Mouse (Mus musculus) liver, embryonic 13.5 days (tissue): ENCODE data around the gene Nudt17. TPM values are rescaled to one million over a fixed set of nuclear protein-coding genes. Genes with fewer than 3 reads are reported as not detected.
A peak's percentile ranks its signal among the peaks of the same experiment; 100 is the strongest.

Source experiments
- ATAC-seq: fragments of 200-750 bp; cut with Nextera tagmentation; 2 replicates; pipeline ENCODE4 v1.8.0; 2017; ENCODE audit warnings: low read depth, mild to moderate bottlenecking, moderate number of reproducible peaks, moderate library complexity
- DNase-seq: peaks from one replicate; pipeline ENCODE4 v3.0.0; 2022
- H3K27ac ChIP-seq: fragments of 300-500 bp; sonication (generic); 2 replicates; pipeline ENCODE4 v1.5.1; 2015; ENCODE audit warnings: moderate library complexity, mild to moderate bottlenecking, inconsistent platforms
- H3K27me3 ChIP-seq: fragments of 300-500 bp; sonication (generic); 2 replicates; pipeline ENCODE4 v1.6.1; 2015; ENCODE audit warnings: mild to moderate bottlenecking, inconsistent platforms
- H3K36me3 ChIP-seq: fragments of 300-500 bp; sonication (generic); 2 replicates; pipeline ENCODE4 v1.6.1; 2015; ENCODE audit warnings: mild to moderate bottlenecking, inconsistent platforms
- H3K4me1 ChIP-seq: fragments of 300-500 bp; sonication (generic); replicated peaks from 2 replicates; pipeline ENCODE4 v1.6.1; 2015; ENCODE audit warnings: inconsistent platforms
- H3K4me2 ChIP-seq: fragments of 300-500 bp; sonication (generic); 2 replicates; pipeline ENCODE4 v1.6.1; 2015; ENCODE audit warnings: inconsistent platforms, mild to moderate bottlenecking, moderate library complexity
- H3K4me3 ChIP-seq: fragments of 300-500 bp; sonication (generic); replicated peaks from 2 replicates; pipeline ENCODE4 v1.5.1; 2015; ENCODE audit warnings: mild to moderate bottlenecking, inconsistent platforms
- H3K9ac ChIP-seq: fragments of 300-500 bp; sonication (generic); 2 replicates; pipeline ENCODE4 v1.6.1; 2015; ENCODE audit warnings: mild to moderate bottlenecking, inconsistent platforms
- H3K9me3 ChIP-seq: fragments of 300-500 bp; sonication (generic); replicated peaks from 2 replicates; pipeline ENCODE4 v1.6.1; 2016; ENCODE audit warnings: inconsistent platforms
- WGBS: fragments of 180-500 bp; shearing (Covaris S2); methylation state at CpG from one replicate; pipeline ENCODE4 v1.1.7; 2015; ENCODE audit not compliant: insufficient replicate concordance; 5-methylcytosine and 5-hydroxymethylcytosine counted together
- polyA plus RNA-seq: library from polyadenylated mRNA; unstranded; fragments of >200 nt; fragmentation: Nextera tagmentation; extraction: Ambion mirVana; gene quantifications from 2 replicates; pipeline ENCODE4 v1.2.1, GENCODE M21; 2015

Nudt17 gene
- polyA plus RNA-seq, 1 experiment from 2014 or later = 1.0 TPM

DNA sequence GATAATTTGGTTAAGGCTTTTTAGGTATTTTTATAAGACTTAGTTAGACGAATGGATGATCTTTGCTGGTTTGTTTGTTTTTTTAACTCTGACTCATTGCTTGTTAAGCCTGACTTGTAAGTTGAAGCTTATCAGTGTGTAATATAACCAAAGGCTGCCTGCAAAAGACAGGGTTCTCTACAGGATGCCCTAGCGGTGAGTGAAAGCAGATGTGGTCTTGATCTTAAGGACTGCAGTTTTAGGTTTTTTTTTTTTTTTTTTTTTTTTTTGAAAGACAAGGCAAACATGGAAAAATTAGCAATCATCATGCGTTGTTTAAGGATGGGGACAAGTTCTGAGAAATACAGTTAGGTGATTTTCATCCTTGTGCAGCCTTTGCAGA is 21.0 kb upstream of the Nudt17 start:
- H3K9ac ChIP-seq = no peak overlapping the region

DNA sequence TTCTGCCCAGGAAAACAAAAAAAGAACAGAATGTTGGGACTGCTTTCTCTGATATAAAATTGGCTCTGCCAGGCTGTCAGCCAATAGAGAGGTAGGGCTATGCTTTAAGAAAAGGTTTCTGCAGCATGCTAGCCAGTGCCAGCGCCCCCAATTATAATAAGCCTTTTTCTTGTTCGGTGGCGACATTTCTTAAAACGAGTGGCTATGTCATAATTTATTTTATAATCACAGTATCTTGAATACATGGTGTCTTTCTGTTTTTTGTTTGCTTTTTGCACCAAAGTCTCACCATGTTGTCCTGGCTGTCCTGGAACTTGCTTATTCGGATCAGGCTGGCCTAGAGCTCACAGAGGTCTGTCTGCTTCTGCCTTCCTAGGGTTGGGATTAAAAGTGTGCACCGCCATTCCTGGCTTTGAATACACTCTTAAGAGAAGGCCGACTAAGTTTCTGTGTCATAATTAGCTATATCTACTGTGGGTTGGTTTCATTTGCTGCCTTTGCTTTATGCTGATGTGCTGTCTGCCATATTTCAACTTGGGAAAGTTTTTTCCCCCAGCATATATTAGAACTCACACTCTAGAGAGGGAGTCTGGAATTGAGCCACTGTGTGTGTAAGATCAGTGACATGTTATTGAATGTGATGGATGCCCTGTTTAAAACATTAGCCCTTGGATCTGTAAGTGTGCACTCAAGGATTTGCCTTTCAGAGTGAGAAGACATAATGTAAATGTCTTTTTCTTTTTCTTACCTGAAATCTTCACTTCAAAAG is 20.5 kb upstream of the Nudt17 start:
- Histone ChIP-seq H3K4me3 (peak overlapping the region; percentile 96), H3K4me1 (peaks cover 42% of the 10 kb centered on the region), H3K36me3 (peaks cover 11% of the 10 kb centered on the region), H3K27me3 (no peaks in the 10 kb centered on the region), H3K9ac (peak overlapping the region; percentile 94), H3K4me2 (peak overlapping the region; percentile 87), H3K27ac (peak overlapping the region; percentile 90), H3K9me3 (no peaks in the 10 kb centered on the region)
- DNase-seq (no peak), ATAC-seq (no peak)
- 50% methylated on average over 7 of the region's 7 CpGs for WGBS

More for the DNA sequence above, 21.0 kb upstream of the Nudt17 start:
- no peak overlapping the region for H3K27ac ChIP-seq
- peaks cover 47% of the 10 kb centered on the region for H3K4me1 ChIP-seq
- ATAC-seq (no peak), DNase-seq (no peak)
- H3K4me2 ChIP-seq = no peak overlapping the region
- H3K9me3 ChIP-seq = no peaks in the 10 kb centered on the region
- peaks cover 7% of the 10 kb centered on the region; the same call in 1 of the 2 replicates for H3K36me3 ChIP-seq
- no peak overlapping the region for H3K4me3 ChIP-seq
- no peaks in the 10 kb centered on the region for H3K27me3 ChIP-seq
- WGBS = 43% methylated on average over 3 of the region's 3 CpGs

DNA sequence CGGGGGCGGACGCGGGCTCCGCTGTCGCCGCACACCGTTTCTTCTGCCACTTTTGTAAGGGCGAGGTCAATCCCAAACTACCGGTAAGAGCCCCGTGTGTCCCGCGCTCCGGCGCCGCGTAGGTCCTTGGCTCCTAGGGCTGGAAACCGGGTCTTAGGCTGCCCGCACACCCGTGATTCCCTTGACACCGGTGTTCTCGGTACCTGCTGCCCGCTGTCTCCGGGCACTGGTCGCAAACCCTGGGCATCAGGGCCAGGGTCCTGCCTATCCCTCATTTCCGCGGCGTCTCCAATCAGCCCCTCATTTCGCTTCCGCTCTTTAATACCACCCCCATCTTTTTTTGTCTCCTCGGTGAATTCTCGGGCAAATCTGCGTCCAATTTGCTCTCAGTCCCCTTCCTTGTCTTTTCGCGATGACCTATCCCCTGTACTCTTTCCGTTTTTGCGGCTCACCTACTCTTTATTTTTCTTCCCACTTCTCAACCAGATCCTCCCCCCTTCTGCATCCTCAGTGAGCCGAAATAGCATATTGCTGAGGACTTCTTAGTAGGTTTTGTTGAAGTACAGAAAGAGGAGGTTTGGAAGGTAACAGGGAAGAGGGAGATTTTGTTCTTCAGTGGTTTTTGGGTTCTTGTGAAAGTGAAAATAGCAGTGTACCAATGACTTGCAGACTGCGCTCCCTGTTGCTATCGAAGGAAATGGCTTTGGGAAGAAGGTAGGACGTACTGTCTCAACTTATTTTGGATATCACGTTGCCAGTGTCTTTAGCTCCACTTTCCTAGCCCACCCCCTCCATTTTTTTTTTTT is 19.7 kb upstream of the Nudt17 start:
- Histone ChIP-seq H3K9ac (peak overlapping the region; percentile 94), H3K36me3 (peaks cover 19% of the 10 kb centered on the region), H3K4me3 (peak overlapping the region; percentile 96), H3K4me2 (peak overlapping the region; percentile 87), H3K9me3 (no peaks in the 10 kb centered on the region), H3K27ac (peak overlapping the region; percentile 90), H3K4me1 (peaks cover 48% of the 10 kb centered on the region), H3K27me3 (no peaks in the 10 kb centered on the region)
- under 1% methylated on average over 42 of the region's 42 CpGs for WGBS
- ATAC-seq (peak; percentile 44), DNase-seq (peak; percentile 10)

DNA sequence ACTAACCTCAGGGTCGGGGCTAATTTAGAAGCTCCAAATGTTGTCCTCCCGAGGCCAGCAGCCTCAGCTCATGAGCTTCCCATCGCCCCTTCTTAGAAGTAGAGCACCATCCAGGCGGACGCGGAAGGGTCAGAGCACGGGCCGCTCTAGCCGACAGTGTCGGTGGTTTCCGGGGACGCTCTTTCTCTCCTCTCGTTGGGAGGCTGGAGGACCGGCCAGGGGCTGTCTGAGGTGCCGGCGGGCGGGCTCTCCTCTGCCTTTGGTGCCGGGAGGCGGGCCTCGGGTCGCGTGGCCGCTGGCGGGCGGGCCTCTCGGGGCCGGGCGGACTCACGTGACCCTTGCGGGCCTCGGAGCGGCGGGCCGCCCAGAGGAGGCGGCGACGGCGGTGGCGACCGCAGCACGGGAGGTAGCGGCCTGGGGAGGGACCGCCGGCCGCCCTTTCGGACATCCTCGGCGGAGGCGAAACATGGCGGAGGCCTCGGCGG is 19.0 kb upstream of the Nudt17 start, which contains the start of the genes Polr3c and Rnf115:
TSS of gene Polr3c (minus strand) at position 286 of the 485 bp plus-strand sequence.
TSS of gene Rnf115 (plus strand) at position 322 of the 485 bp plus-strand sequence.
- Histone ChIP-seq H3K27me3 (no peaks in the 10 kb centered on the region), H3K27ac (peak within 1 kb of the TSS; percentile 90), H3K4me2 (peak within 1 kb of the TSS; percentile 87), H3K4me1 (peaks cover 54% of the 10 kb centered on the region), H3K9ac (peak within 1 kb of the TSS; percentile 94), H3K4me3 (peak within 1 kb of the TSS; percentile 96), H3K9me3 (no peaks in the 10 kb centered on the region), H3K36me3 (peaks cover 26% of the 10 kb centered on the region)
- WGBS = under 1% methylated on average over 51 of the region's 52 CpGs
- ATAC-seq (peak; percentile 98), DNase-seq (peak; percentile 96)

DNA sequence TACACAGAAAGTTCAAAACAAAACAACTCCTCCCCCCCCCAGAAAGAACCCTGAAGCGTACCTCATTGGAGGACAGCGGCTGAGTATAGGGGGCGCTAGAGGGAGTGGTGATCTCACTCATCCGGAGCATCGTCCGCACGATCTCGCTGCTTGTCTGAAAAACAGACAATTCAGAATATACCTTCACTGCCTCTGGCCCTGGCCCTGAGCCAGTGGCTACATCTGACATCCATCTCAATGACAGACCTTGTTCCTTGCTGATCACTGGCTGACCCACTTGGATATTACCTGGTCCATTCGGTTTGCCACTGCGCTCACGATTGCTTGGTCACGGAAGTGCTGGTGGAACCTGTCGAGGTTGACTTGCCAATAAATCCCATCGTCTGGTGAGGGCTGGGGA is 10.8 kb upstream of the Nudt17 start:
- Histone ChIP-seq H3K36me3 (peaks cover 92% of the 10 kb centered on the region), H3K4me3 (no peak overlapping the region), H3K9ac (no peak overlapping the region), H3K9me3 (no peaks in the 10 kb centered on the region), H3K27ac (no peak overlapping the region), H3K4me2 (no peak overlapping the region), H3K27me3 (no peaks in the 10 kb centered on the region), H3K4me1 (peaks cover 26% of the 10 kb centered on the region)
- 61% methylated on average over 14 of the region's 14 CpGs for WGBS
- no peak for DNase-seq
- no peak for ATAC-seq

DNA sequence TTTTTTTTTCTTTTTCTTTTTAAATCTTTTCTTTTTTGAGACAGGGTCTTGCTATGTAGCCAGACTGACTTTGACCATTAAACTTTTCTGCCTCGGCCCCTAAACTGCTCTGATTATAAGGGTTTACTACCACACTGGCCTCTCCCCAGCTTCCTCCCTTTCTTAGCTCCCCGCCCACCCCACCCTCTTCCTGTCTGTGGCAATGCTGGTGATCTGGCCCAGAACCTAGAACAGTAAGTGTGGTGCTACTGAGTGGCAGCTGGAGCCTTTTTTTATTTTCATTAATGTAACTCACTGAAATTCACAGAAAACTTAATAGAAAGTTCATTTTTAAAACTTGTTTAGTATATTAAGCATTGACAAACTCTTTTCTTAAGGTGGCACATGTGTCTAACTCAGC is 7.5 kb upstream of the Nudt17 start:
- WGBS = 13% methylated on average over 2 of the region's 2 CpGs
- no peak overlapping the region for H3K4me3 ChIP-seq
- H3K9me3 ChIP-seq = no peaks in the 10 kb centered on the region
- 0 out of 2 replicates have a peak, but pooled peaks cover 5% of the 10 kb centered on the region for H3K4me1 ChIP-seq
- H3K27ac ChIP-seq = no peak overlapping the region
- no peak overlapping the region for H3K9ac ChIP-seq
- ATAC-seq (no peak), DNase-seq (no peak)
- no peaks in the 10 kb centered on the region for H3K27me3 ChIP-seq
- no peak overlapping the region for H3K4me2 ChIP-seq
- peaks cover 92% of the 10 kb centered on the region for H3K36me3 ChIP-seq

DNA sequence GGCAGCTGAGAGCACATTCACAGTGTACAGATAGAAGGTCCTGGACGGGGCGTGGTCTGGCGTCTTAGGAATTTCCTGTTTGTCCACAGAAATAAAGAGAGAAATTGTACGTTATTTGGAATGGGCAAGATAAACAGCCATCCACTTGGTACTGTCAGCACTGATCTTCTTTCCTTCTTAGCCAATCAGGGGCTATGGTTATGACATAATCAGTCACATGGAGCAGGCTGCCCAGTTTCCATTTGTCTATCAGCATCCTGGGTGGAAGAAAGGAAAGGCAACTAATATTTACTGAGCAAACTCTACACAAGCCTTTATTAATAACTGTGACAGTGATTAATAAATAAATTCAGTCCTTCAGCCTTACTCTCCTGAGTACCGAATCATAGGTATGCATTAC is 5.9 kb upstream of the Nudt17 start:
- no peak overlapping the region for H3K9ac ChIP-seq
- ATAC-seq (no peak), DNase-seq (no peak)
- 85% methylated on average over 5 of the region's 5 CpGs for WGBS
- H3K4me3 ChIP-seq = no peak overlapping the region
- H3K27ac ChIP-seq = no peak overlapping the region
- no peaks in the 10 kb centered on the region for H3K27me3 ChIP-seq
- H3K4me1 ChIP-seq = 0 out of 2 replicates have a peak, but pooled peaks cover 5% of the 10 kb centered on the region
- no peaks in the 10 kb centered on the region for H3K9me3 ChIP-seq
- peaks cover 90% of the 10 kb centered on the region for H3K36me3 ChIP-seq
- no peak overlapping the region for H3K4me2 ChIP-seq

DNA sequence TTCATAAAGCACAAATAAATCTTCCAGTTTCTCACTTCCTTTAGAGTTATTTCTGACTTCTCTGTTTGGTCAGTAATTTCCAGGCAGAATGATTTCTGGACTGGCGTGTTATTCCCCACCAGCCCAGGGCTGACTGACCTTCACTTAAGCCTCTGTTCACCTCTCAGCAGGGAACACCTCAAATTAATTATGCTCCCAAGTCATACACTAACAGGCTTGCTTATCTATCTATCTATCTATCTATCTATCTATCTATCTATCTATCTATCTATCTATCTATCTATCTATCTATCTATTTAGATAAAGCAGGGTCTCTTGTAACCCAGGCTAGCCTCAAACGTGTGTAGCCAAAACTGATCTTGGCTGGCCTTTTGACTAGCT is 312 bp upstream of the Nudt17 start:
- Histone ChIP-seq H3K36me3 (peaks cover 46% of the 10 kb centered on the region), H3K4me3 (0 out of 2 replicates have a peak overlapping the region, but pooled peaks have one; percentile 48), H3K27me3 (peaks cover 22% of the 10 kb centered on the region), H3K27ac (no peak overlapping the region), H3K9me3 (no peaks in the 10 kb centered on the region), H3K4me1 (peaks cover 13% of the 10 kb centered on the region), H3K4me2 (peak overlapping the region; percentile 68), H3K9ac (peak overlapping the region; percentile 56)
- DNase-seq (no peak), ATAC-seq (no peak)
- 47% methylated on average over 2 of the region's 2 CpGs for WGBS

DNA sequence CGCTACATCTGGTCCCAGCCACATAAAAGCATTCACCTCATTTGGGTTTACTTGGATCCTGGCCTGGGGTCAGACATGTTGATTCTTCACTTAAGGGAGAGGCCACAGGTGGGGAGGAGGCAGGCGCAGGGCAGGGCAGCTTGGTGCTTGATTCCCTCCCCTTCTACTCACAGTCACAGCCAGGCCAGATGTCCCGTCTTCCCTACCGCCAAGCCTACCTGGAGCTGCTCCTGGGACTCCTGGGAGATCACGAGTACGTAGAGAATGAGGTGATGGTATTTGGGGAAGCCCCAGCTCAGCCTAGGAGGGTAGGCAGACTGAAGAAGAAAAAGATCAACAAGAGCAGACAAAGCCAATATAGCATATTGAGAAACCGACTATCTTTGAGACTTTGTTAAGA is 1.4 kb downstream of the Nudt17 start:
- no peak for ATAC-seq
- Histone ChIP-seq H3K9me3 (no peaks in the 10 kb centered on the region), H3K27ac (no peak overlapping the region), H3K27me3 (peaks cover 22% of the 10 kb centered on the region), H3K9ac (no peak overlapping the region), H3K4me1 (peaks cover 13% of the 10 kb centered on the region), H3K4me2 (no peak overlapping the region), H3K36me3 (peaks cover 41% of the 10 kb centered on the region), H3K4me3 (no peak overlapping the region)
- DNase-seq = no peak
- WGBS = 65% methylated on average over 7 of the region's 7 CpGs

DNA sequence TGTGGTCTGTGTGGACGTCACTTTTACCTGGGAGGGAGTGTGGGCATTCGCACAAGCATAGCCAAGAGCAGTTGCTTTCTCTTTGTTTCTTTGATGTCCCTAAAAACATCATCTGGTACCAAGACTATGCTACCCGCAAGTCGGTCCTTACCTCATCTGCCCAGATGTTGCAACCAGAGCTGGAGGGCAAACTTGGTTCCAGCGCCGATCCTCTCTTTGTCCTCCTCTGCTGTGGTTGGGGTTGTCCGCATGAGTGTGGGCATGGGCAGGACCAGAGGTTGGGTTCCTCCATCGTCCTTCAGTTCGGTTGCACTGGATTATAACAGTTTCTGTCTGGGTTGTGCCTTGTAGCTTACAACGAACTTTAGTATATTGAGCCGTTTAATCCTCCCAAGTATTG is 2.1 kb downstream of the Nudt17 start:
- peaks cover 13% of the 10 kb centered on the region for H3K4me1 ChIP-seq
- WGBS = 77% methylated on average over 11 of the region's 11 CpGs
- no peaks in the 10 kb centered on the region for H3K9me3 ChIP-seq
- no peak for DNase-seq
- H3K27me3 ChIP-seq = peaks cover 22% of the 10 kb centered on the region
- no peak overlapping the region for H3K4me3 ChIP-seq
- no peak overlapping the region for H3K27ac ChIP-seq
- no peak overlapping the region for H3K9ac ChIP-seq
- no peak for ATAC-seq
- peaks cover 41% of the 10 kb centered on the region for H3K36me3 ChIP-seq
- H3K4me2 ChIP-seq = no peak overlapping the region

DNA sequence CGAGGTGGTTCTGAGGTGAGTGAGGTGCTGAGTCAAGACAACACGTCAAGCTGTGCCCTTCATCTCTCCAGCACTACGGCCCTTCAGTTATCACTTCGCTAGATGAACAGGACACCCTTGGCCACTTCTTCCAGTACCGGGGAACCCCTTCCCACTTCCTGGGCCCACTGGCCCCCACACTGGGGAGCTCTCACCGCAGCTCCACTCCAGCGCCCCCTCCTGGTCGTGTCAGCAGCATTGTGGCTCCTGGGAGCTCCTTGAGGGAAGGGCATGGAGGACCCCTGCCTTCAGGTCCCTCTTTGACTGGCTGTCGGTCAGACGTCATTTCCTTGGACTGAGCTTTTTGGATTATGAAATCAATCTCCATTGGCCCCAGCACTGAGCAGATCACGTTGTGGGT is 3.6 kb downstream of the Nudt17 start:
- no peak overlapping the region for H3K4me3 ChIP-seq
- 61% methylated on average over 11 of the region's 11 CpGs for WGBS
- DNase-seq = no peak
- peaks cover 22% of the 10 kb centered on the region for H3K27me3 ChIP-seq
- H3K4me2 ChIP-seq = no peak overlapping the region
- no peak overlapping the region for H3K9ac ChIP-seq
- no peaks in the 10 kb centered on the region for H3K9me3 ChIP-seq
- no peak for ATAC-seq
- H3K36me3 ChIP-seq = peaks cover 31% of the 10 kb centered on the region
- H3K4me1 ChIP-seq = peaks cover 13% of the 10 kb centered on the region
- no peak overlapping the region for H3K27ac ChIP-seq
